Mouse (Mus musculus) lung, postnatal 14 days (tissue): Measurements from ENCODE around the gene Nup62.

Source experiments
- DNase-seq: peaks from one replicate; pipeline ENCODE4 v3.0.0; 2021

Gene Nup62

GRCm38 (mm10) chr7:44849416-44850111, 33.7 kb downstream of the Nup62 start:
- DNase-seq: peak; percentile 91

GRCm38 (mm10) chr7:44850146-44850545, 34.3 kb downstream of the Nup62 start:
- DNase-seq: peak; percentile 81

- no peak for DNase-seq
Measured at GRCm38 (mm10) chr7:44850789-44851624, 35.1 kb downstream of the Nup62 start.

GRCm38 (mm10) chr7:44851625-44852234, 35.8 kb downstream of the Nup62 start:
- no peak for DNase-seq

GRCm38 (mm10) chr7:44852259-44853027, 36.6 kb downstream of the Nup62 start:
- no peak for DNase-seq

DNA sequence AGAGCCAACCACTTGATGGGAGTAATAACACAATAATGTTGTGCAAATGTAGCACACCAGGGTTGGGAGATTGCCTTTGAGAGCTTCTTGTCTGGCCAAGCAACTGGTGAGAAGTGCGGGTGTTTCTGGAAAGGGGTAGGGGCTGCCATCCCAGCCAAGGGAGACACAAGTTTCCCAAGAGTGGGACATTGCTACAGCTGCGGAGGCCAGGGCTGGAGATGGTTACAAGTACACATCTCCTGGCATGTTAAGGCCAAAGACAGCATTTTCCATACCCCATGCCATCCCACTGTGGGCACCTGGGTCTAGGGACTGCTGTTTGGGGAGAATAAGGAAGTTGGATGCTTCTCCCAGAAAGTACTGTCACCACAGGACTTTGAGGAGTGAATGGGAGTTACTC, 37.2 kb downstream of the Nup62 start:
- DNase-seq: no peak

GRCm38 (mm10) chr7:44853596-44854355, 37.9 kb downstream of the Nup62 start:
- DNase-seq: no peak

DNA sequence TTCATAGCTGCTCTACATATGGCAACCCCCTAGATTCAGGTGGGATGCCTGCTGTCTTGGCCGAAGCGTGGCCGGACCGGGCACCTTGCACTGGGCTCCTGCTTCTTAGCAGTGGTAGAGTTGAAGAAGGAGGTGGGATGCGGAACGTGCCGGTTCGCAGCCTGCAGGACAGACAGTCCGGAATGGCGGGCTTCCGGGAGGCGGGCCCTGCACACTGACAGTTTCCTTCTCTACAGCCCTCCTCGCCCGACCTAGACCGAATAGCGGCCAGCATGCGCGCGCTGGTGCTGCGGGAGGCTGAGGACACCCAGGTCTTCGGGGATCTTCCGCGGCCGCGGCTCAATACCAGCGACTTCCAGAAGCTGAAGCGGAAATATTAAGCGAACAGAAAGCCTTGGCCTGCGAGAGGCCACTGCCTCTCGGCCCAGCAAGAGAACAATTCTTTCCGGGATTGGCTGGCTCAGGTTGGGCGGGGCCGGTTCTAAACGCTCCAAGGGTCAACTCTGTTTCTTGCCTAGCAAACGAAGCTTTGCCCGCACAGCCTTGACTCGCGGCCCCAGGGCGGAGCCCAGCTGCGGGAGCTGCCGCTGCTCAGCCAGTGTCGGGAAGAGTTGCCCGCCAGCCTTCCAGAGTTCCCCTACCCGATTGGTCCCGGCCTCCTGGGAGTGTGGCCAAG, 38.6 kb downstream of the Nup62 start:
- DNase-seq: peak; percentile 83

GRCm38 (mm10) chr7:44855036-44855435, 39.1 kb downstream of the Nup62 start:
- DNase-seq: no peak

- DNase-seq: no peak
Measured at GRCm38 (mm10) chr7:44856265-44856916, 40.5 kb downstream of the Nup62 start.

DNA sequence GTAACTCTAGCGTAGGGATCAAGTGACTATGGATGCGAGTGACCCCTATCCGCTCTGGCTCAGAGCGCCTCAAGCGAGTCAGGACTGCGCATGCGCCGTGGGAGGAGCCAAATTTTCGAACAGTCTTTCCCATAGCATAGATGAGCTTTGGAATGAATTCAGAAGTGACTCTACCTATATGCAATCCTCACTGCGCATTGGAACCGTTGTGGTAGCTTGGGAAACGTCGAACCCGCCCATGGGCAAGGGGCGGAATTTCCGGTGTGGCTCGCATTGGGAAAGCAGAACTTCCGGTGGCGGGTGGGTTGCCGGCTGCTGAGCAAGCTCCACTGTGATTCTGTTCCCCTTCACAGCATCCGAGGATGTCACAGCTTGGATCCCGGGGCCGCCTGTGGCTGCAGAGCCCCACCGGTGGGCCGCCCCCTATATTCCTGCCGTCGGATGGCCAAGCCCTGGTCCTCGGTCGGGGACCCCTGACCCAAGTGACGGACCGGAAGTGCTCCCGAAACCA, 41.2 kb downstream of the Nup62 start, which contains the start of gene Pnkp:
TSS of gene Pnkp (plus strand) at position 98 of the 511 bp plus-strand sequence.
- peak; percentile 85 for DNase-seq

DNA sequence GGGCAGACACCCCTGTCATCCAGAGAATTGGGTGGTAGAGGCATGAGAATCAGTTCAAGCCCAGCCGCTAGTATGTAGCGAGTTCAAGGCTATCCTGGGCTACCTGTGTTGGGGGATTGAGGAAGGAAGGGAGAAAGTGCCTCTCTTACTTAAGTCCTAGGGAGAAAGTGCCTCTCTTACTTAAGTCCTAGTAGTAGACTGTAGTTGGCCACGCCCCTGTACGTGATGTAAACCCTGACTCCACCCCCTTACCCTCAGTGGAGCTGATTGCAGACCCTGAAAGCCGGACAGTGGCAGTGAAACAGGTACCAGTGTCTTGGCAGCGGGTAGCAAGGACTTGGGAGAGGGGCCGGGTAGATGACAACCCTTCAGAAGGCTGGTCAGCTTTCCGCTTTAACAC, 42.0 kb downstream of the Nup62 start:
- DNase-seq: peak; percentile 50

GRCm38 (mm10) chr7:44859896-44860295, 44.0 kb downstream of the Nup62 start:
- DNase-seq: no peak

DNA sequence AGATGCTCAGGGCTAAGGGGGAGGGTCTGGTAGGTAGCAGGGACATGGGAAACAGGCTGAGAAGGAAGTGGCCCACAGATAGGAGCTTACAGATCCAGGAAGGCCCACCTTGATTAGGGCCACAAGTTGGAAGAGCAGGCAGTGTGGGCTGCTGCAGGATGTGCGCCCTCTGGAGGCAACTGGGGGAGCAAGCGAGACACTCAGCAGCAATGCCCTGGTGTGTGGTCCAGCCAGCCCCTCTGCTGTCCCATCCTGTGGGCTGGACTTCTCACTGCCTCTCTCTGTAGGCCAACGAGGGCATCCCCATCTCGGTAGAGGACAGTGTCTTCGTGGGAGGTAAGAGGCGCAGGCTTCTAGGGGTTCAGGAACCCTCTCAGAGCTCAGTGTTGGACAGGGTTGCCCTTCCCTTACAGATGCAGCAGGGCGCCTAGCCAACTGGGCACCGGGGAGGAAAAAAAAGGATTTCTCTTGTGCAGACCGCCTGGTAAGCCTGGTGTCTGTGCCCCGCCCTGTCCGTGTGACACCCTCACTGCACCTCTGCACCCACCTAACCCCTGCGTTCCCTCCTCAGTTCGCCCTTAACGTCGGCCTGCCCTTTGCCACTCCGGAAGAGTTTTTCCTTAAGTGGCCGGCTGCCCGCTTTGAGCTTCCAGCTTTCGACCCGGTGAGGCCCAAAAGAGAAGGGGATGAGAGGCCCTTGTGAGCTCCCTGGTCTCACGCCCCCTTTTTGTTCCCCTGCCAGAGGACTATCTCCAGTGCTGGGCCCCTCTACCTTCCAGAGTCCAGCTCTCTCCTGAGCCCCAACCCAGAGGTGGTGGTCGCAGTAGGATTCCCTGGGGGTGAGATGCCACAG, 44.9 kb downstream of the Nup62 start:
- DNase-seq: peak; percentile 78

GRCm38 (mm10) chr7:44861429-44861816, 45.5 kb downstream of the Nup62 start:
- DNase-seq: no peak

GRCm38 (mm10) chr7:44862434-44862833, 46.5 kb downstream of the Nup62 start:
- DNase-seq: no peak

GRCm38 (mm10) chr7:44863210-44863609, 47.3 kb downstream of the Nup62 start:
- DNase-seq: no peak

- DNase-seq: no peak
Measured at GRCm38 (mm10) chr7:44863982-44864494, 48.1 kb downstream of the Nup62 start.
